Mouse (Mus musculus) small intestine, adult 2 months (tissue): Measurements from ENCODE around the gene Rab23. TPM values are rescaled to one million over a fixed set of nuclear protein-coding genes. Genes with fewer than 3 reads are reported as not detected.
"Not testable (repeated sequence)": the region's sequence is repeated elsewhere in the genome, so short reads cannot be mapped to it uniquely, and the experiment has no call there.

Source experiments
- H3K27ac ChIP-seq: fragments of 200-500 bp; 2 replicates; pipeline ENCODE4 v1.5.1; 2012; ENCODE audit warnings: low read depth, low read length, control low read depth, inconsistent platforms; ENCODE audit not compliant: insufficient read depth
- H3K27me3 ChIP-seq: fragments of 200-500 bp; 2 replicates; pipeline ENCODE4 v1.6.1; 2012; ENCODE audit warnings: mild to moderate bottlenecking, moderate library complexity, low read length, inconsistent platforms; ENCODE audit not compliant: control insufficient read depth, insufficient read depth
- H3K36me3 ChIP-seq: fragments of 200-500 bp; 2 replicates; pipeline ENCODE4 v1.6.1; 2012; ENCODE audit warnings: mild to moderate bottlenecking, low read length, control low read depth, inconsistent platforms; ENCODE audit not compliant: control insufficient read depth, insufficient read depth
- H3K4me1 ChIP-seq: fragments of 200-500 bp; 2 replicates; pipeline ENCODE4 v1.6.1; 2012; ENCODE audit warnings: low read length, inconsistent platforms, mixed read lengths; ENCODE audit not compliant: control insufficient read depth, insufficient read depth, insufficient read length
- H3K4me3 ChIP-seq: fragments of 200-500 bp; 2 replicates; pipeline ENCODE4 v1.5.1; 2012; ENCODE audit warnings: low read depth, mild to moderate bottlenecking, control low read depth, inconsistent platforms, low read length, moderate library complexity
- CTCF ChIP-seq: fragments of 200-500 bp; IDR thresholded peaks from 2 replicates; pipeline ENCODE4 v1.5.1; 2012; ENCODE audit warnings: low read depth, mild to moderate bottlenecking, control low read depth, inconsistent platforms, low read length, moderate library complexity, mixed read lengths; ENCODE audit not compliant: insufficient replicate concordance, insufficient read length; ENCODE audit errors: extremely low read depth
- POLR2A ChIP-seq: fragments of 200-500 bp; IDR thresholded peaks from 2 replicates; pipeline ENCODE4 v1.6.1; 2012; ENCODE audit warnings: low read depth, mild to moderate bottlenecking, control low read depth, inconsistent platforms, low read length, moderate library complexity
- WGBS: fragments of 180-500 bp; shearing (Covaris S2); methylation state at CpG from one replicate; pipeline ENCODE4 v1.1.7; 2018; 5-methylcytosine and 5-hydroxymethylcytosine counted together
- polyA plus RNA-seq: library from polyadenylated mRNA; depleted of rRNA; stranded (reverse); fragments of >200 nt; gene quantifications from 2 replicates; pipeline ENCODE4 v1.2.3, GENCODE M21; 2012

Gene Rab23
- polyA plus RNA-seq, 1 experiment, result 4.6 TPM

- WGBS, result 82% methylated on average over 9 of the region's 9 CpGs
- Histone ChIP-seq H3K4me1 (no peaks in the 10 kb centered on the region), H3K27me3 (no peaks in the 10 kb centered on the region), H3K27ac (no peak overlapping the region), H3K36me3 (peaks cover 3% of the 10 kb centered on the region; the same call in 1 of the 2 replicates), H3K4me3 (no peak overlapping the region)
- TF ChIP-seq POLR2A (no peak), CTCF (no peak)
Observed at GRCm38 (mm10) chr1:33733044-33733443, 13.4 kb downstream of the Rab23 start.

GRCm38 (mm10) chr1:33734001-33734685, 14.5 kb downstream of the Rab23 start:
- no peaks in the 10 kb centered on the region for H3K27me3 ChIP-seq
- H3K36me3 ChIP-seq, result peaks cover 3% of the 10 kb centered on the region; the same call in 1 of the 2 replicates
- H3K27ac ChIP-seq, result no peak overlapping the region
- 63% methylated on average over 5 of the region's 5 CpGs for WGBS
- TF ChIP-seq POLR2A, result no peak
- no peak for TF ChIP-seq CTCF
- no peaks in the 10 kb centered on the region for H3K4me1 ChIP-seq
- H3K4me3 ChIP-seq, result no peak overlapping the region

GRCm38 (mm10) chr1:33738281-33738680, 18.6 kb downstream of the Rab23 start:
- no peaks in the 10 kb centered on the region for H3K36me3 ChIP-seq
- TF ChIP-seq POLR2A (no peak), CTCF (no peak)
- WGBS, result 92% methylated on average over 11 of the region's 11 CpGs

GRCm38 (mm10) chr1:33738681-33739278, 19.1 kb downstream of the Rab23 start:
- Histone ChIP-seq H3K27ac (no peak overlapping the region), H3K4me1 (no peaks in the 10 kb centered on the region), H3K4me3 (no peak overlapping the region), H3K36me3 (no peaks in the 10 kb centered on the region), H3K27me3 (no peaks in the 10 kb centered on the region)
- TF ChIP-seq CTCF, result no peak
- no peak for TF ChIP-seq POLR2A
- 67% methylated on average over 11 of the region's 11 CpGs for whole genome bisulfite sequencing

More at GRCm38 (mm10) chr1:33738281-33738680, 18.6 kb downstream of the Rab23 start:
- H3K27ac ChIP-seq, result no peak overlapping the region
- no peaks in the 10 kb centered on the region for H3K4me1 ChIP-seq
- no peaks in the 10 kb centered on the region for H3K27me3 ChIP-seq
- no peak overlapping the region for H3K4me3 ChIP-seq

GRCm38 (mm10) chr1:33739302-33739701, 19.6 kb downstream of the Rab23 start:
- H3K4me3 ChIP-seq, result no peak overlapping the region
- TF ChIP-seq CTCF (peak; percentile 73; the same call in 1 of the 2 replicates), POLR2A (no peak)
- no peak overlapping the region for H3K27ac ChIP-seq
- 24% methylated on average over 12 of the region's 12 CpGs for WGBS
- no peaks in the 10 kb centered on the region for H3K36me3 ChIP-seq
- H3K27me3 ChIP-seq, result no peaks in the 10 kb centered on the region
- H3K4me1 ChIP-seq, result no peaks in the 10 kb centered on the region

GRCm38 (mm10) chr1:33742903-33743302, 23.2 kb downstream of the Rab23 start:
- H3K27me3 ChIP-seq, result no peaks in the 10 kb centered on the region
- TF ChIP-seq POLR2A (no peak), CTCF (peak; percentile 68; the same call in 1 of the 2 replicates)
- no peak overlapping the region for H3K27ac ChIP-seq
- no peaks in the 10 kb centered on the region for H3K36me3 ChIP-seq
- H3K4me3 ChIP-seq, result no peak overlapping the region
- no peaks in the 10 kb centered on the region for H3K4me1 ChIP-seq
- WGBS, result 14% methylated on average over 8 of the region's 8 CpGs

- not testable (repeated sequence) for H3K27me3 ChIP-seq, H3K4me3 ChIP-seq, H3K4me1 ChIP-seq, H3K27ac ChIP-seq, H3K36me3 ChIP-seq
- WGBS, result 91% methylated on average over 9 of the region's 9 CpGs
Observed at GRCm38 (mm10) chr1:33744815-33745214, 25.1 kb downstream of the Rab23 start.
